Mouse (Mus musculus) right cerebral cortex, postnatal 4 days (tissue): ENCODE measurements at regions not wholly inside any gene's neighbourhood (a gene's known extent, or its start where the extent isn't known, plus 50 kb on each side); places are given as distances from the start of the nearest gene placed in this dataset.
"Not testable (repeated sequence)": the region's sequence is repeated elsewhere in the genome, so short reads cannot be mapped to it uniquely, and the experiment has no call there.

Experiments used
- DNase-seq: peaks from one replicate; pipeline ENCODE4 v3.0.0-alpha.2; 2022

- no peak for DNase-seq
Observed at GRCm38 (mm10) chr2:128270377-128271129, 144.7 kb downstream of the Bcl2l11 start.

DNA sequence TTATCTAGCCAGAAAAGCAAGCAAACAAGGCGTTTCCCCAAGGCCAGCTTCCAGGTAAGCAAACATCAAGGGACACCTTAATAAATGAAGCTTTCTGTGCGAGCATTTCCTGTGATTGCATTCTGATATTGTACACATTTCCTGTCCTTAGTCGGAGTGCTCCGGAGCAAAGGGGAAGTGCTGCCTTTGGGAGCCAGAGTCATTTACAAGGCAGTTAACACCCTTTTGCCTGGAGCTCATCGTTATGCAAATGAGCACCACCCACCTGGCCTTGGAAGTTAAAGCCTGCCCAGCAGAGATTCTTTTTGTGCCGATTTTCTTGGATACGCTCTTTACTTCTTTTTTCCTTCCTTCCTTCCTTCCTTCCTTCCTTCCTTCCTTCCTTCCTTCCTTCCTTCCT lies 147.0 kb downstream of the Bcl2l11 start:
- no peak for DNase-seq

- no peak for DNase-seq
Observed at GRCm38 (mm10) chr2:128273292-128273691, 147.5 kb downstream of the Bcl2l11 start.

GRCm38 (mm10) chr2:128276337-128276736 lies 150.5 kb downstream of the Bcl2l11 start:
- no peak for DNase-seq

- no peak for DNase-seq
Observed at GRCm38 (mm10) chr2:128277387-128278123, 151.7 kb downstream of the Bcl2l11 start.

DNA sequence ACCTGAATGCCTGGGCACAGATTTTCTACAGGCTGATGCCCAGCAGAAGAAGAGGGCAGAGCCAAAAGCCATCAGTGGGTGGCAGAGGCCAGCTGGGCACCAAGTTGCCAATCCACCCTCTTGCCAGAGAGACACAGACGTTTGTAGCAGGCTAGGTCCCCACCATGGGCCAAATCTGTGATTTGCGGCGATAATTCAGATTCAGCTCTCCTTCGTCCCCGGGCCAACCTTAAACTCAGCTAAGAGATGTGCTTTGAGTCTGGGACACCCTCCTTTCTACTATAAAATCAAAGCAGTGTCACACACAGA lies 152.2 kb downstream of the Bcl2l11 start:
- no peak for DNase-seq

DNA sequence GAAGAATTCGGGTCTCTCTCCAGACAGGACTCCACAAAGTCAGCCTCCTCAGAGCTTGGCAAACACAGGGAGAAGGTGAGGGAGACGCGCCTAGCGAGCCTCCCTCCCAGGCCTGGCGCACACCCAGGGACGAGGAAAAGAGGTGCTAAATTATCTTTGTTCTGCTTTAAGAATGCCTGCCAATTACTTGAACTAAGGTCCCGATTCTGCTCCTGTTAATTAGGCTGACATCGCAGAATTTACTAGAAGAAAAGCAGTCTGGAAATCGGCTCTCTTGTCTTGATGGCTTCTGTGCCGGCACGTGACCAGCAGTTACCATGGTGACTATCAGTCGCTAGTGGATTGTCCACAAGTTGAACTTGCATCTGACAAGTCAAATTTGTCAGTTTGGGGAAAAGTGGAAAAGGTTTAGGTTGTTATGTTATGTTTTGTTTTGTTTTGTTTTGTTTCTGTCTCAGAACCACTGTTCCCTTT lies 152.8 kb downstream of the Bcl2l11 start:
- DNase-seq = peak; percentile 45

DNA sequence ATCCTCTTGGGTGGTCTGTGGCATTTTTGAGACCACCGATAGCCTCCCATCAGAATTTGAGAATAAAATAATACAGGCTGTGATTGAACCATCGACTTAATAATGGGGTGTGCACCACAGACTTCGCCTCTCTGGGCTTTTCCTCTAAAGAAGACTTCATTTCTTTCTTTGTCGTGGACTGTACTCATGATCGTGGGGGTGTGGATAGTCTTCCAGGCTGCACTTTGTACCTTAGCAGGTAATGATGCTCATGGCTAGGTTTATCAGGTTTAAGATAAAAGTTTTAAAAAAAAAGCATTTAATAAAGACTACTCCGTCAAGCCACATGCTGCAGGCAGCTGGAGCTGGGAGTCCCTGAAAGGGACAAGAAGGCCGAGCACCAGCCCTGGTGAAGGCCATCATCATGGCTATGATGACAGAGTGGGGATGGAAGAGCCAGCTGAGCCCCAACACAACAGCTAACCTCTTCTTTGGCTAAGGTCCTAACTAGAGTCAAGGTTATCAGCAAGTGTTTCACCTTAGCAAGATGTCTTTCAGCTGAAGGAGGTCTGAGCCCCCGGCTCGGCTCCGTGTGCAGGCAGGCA lies 153.4 kb downstream of the Bcl2l11 start:
- no peak for DNase-seq

- no peak for DNase-seq
Observed at GRCm38 (mm10) chr2:128282591-128282990, 156.8 kb downstream of the Bcl2l11 start.

DNA sequence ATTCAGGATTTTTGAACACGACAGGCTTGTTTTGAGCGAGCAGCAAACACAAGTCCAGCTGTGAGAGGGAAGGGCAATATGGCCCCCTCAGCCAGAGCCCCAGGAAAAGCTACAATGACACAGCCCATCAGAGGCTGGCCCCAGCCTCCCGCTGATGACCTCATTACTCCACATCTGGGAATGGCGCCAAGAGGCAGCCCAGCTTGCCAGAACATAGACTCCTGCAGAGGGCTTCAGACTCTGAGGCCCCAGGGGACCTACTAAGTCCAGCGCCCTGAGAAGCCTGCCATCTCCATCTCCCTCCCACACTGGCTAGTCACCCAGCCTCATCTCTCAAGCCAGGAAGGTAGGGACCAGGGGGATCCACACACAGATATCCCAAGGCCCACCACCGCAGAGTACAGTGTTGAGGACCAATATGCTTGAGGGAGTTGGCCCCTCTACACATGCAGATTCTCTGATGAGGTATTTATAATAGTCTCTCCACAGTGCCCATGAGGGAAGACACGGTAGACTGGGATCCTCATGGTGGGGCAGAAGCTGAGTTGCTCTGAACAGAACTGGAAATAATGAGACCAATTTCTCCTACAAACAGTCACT lies 159.1 kb downstream of the Bcl2l11 start:
- peak; percentile 65 for DNase-seq

- DNase-seq = peak; percentile 41
Observed at GRCm38 (mm10) chr2:128285457-128285856, 159.6 kb downstream of the Bcl2l11 start.

DNA sequence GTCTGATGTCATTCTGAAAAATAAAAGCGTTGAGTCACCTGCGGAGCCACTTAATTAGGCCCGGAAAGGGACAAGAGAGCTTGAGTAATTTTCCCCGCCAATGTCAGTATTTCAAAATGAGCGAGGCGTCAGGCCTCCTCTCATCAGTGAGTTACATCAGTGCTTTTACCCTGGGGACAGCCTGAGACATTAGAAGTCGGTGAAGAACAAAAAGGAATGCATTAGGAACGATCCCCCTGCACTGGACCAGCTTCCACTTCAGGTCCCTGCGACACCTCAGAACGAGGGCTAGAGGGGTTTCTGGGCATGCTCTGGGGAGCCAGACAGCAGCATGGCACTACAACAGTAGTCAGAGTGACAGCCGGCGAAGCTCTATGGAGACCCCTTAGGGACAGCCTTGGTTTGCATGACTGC lies 162.3 kb downstream of the Bcl2l11 start:
- no peak for DNase-seq

- no peak for DNase-seq
Observed at GRCm38 (mm10) chr2:128290609-128291008, 164.8 kb downstream of the Bcl2l11 start.

DNA sequence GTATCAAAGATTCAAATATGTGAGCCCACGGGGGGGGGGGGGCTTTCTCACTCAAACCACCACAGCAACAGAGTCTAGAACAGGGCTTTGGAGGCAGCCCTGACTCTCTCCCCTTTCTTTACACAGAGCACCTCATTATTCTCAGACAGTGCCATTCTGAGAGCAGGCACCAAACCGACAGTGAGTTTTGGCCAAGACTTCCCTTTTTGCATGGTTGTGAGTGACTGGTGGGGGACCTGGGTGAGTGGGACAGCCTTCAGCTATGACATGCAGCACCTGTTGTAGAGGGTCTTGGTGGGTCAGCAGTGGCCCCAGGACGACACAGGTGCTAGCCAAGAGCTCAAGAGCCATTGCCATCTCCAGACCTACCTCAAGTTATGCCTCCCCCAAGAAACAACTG lies 168.8 kb downstream of the Bcl2l11 start:
- no peak for DNase-seq

DNA sequence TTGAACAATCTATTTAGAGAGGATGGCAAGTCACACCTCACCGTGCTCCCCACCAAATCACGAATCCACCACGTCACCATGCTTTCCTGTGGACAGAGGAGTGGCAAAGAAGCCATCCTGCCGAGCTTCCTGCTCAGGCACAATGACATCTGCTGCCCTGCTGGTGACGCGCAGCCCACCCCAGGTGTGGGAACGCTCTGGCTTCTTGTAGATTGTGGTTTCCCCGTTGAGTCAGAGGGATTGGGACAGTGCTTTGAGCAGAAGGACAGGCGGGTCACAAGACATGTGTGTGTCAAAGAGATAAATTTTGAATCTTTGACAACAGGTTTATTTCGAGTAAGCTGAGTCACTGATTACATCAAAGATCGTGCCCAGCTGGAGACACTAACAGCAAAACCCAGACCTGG lies 169.2 kb downstream of the Bcl2l11 start:
- DNase-seq = no peak

- DNase-seq = no peak
Observed at GRCm38 (mm10) chr2:128295726-128296234, 169.9 kb downstream of the Bcl2l11 start.

DNA sequence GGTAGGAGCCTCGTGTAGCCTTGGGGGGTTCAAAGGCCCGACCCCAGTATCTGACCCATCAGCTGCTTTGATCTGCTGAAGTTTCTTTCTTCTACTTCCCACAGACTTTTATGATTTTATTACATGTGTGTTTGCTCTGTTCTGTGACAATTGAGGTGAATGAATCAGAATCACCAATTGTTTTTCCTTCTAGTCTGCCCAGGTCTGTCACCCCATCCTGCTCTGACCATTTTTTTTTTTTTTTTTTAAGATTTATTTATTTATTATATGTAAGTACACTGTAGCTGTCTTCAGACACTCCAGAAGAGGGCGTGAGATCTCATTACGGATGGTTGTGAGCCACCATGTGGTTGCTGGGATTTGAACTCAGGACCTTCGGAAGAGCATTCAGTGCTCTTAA lies 170.6 kb downstream of the Bcl2l11 start:
- not testable (repeated sequence) for DNase-seq

DNA sequence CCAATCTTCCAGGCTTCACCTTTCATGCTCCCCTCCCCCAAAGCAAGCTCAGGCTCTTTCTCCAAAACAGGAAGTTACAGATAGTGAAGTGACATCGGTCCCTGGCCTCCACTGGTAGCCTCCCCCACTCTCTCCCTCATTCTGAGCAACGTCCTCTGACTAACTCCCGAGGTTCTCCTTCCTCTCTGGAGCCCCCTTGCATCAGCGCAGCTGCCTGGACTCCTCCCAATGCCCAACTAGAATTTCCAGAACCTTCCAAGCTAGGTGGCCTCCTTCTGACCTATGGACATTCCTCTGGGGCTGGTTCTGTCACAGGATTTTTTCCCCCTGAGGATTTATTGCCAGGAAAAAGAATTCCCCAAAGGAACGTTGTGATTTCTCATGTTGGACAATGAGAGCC lies 171.1 kb downstream of the Bcl2l11 start:
- DNase-seq = no peak

DNA sequence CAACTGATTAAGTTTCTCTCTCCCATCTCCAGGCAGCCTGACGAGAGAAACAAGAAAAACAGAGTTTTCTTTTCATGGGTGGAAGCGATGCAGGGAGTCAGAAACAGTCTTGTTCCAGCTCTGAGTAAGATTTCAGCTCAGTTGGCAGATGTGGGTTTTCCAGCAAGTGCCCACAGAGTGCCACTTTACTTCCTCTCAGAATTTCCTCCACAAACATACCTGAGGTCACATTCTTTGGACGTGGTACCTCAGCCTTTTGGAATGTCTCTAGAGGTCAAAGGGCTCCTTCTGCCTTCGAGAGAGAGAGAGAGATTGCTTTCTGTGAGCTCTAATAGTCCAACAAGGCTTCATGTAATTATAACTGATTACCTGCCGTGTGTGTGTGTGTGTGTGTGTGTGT lies 172.0 kb downstream of the Bcl2l11 start:
- no peak for DNase-seq

- DNase-seq = no peak
Observed at GRCm38 (mm10) chr2:128298996-128299395, 173.2 kb downstream of the Bcl2l11 start.

DNA sequence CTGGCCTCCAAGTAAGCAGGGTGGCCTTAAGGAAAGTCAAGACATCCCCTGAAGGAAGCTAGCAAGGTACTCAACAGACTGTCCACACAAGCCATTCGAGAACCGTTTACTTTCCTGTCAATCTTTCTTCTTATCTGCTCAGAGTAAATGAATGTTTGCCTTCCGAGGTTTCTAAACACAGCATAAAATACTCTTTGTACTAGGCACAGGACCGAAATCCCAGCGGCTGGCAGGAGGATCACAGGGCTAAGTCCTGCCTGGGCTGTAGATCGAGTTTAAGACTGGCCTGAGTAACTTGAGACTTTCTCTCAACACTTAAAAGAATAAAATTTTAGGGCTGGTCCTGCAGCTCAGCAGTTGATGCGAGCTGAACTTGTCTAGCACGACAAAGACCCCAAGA lies 175.9 kb downstream of the Bcl2l11 start:
- DNase-seq = no peak

- no peak for DNase-seq
Observed at GRCm38 (mm10) chr2:128304063-128304712, 178.3 kb downstream of the Bcl2l11 start.

- DNase-seq = no peak
Observed at GRCm38 (mm10) chr2:128306693-128307092, 180.9 kb downstream of the Bcl2l11 start.
